Mouse (Mus musculus) spleen, adult 2 months (tissue): ENCODE measurements around the gene Kcnj11.

ENCODE experiments used
- CTCF ChIP-seq: fragments of 200-500 bp; IDR thresholded peaks from 2 replicates; pipeline ENCODE4 v1.5.1; 2011; ENCODE audit warnings: mild to moderate bottlenecking, inconsistent platforms; ENCODE audit not compliant: insufficient read depth, insufficient read length, insufficient replicate concordance; ENCODE audit errors: extremely low read depth
- POLR2A ChIP-seq: fragments of 200-500 bp; IDR thresholded peaks from 2 replicates; pipeline ENCODE4 v1.6.1; 2011; ENCODE audit warnings: low read depth, low read length, inconsistent platforms

DNA sequence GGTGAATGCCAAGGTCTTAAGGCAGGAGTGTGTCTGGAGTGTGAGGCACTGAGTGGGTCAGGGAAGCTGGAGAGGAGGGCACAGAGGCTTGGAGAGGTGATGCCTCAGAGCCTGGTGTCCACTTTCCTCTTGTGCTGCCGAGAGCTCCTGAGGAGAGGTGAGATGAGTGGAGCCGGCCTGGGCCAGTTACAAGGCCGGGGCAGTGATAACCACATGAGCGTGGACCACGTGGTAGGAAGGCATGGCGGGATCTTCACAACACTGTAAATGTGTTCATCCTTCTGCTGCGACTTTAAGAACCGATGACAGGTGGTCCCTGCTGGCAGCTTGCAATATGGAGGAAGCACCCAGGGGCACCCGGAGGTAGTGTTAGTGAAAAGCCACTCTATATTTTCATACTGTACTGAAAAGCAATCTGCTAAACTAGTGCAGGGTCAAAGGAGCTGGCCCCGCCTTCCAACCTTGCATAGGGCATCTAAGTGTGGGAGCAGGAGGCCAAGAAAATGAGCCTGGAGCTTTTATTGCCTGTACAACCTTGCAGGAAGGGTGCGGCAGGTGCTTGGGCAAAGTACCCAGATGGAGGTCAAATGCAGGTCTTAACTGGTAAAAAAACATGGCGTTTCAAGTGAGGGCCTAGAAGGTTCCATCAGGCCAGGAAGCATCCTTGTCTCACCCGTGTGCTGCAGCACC, 52.5 kb downstream of the Kcnj11 start:
- TF ChIP-seq CTCF, result no peak
- no peak for TF ChIP-seq POLR2A
